Mouse (Mus musculus): ENCODE data around the gene Zfp809. TPM values are rescaled to one million over a fixed set of nuclear protein-coding genes. Genes with fewer than 3 reads are reported as not detected.
"Not testable (repeated sequence)": the region's sequence is repeated elsewhere in the genome, so short reads cannot be mapped to it uniquely, and the experiment has no call there.

Zfp809 gene
- total RNA-seq (2021) = 10 to 100 TPM; 35.5 to 44.0 TPM
- long read RNA-seq, experiment 1, partial matches to known transcripts = 0 of 8 reads
- long read RNA-seq, experiment 1, other reads (novel, unspliced or antisense) = 2 of 8 reads
- long read RNA-seq, experiment 2, partial matches to known transcripts = 2 of 8 reads
- long read RNA-seq, experiment 2, other reads (novel, unspliced or antisense) = 4 of 8 reads

GRCm38 (mm10) chr9:22225581-22226388 lies at the start of gene Zfp809:
Gene Zfp809, plus strand, starts transcription at chr9:22225714.
- peak; percentile 98 to 100 for DNase-seq (ENCODE audit: low spot score in 2 of 2)

- DNase-seq (ENCODE audit: low spot score in 2 of 2) = peak; percentile 54 to 63
Measured at GRCm38 (mm10) chr9:22188025-22188611, 37.4 kb upstream of the Zfp809 start, which contains the start of gene Zfp872. Gene Zfp872, plus strand, starts transcription at chr9:22188090.

DNA sequence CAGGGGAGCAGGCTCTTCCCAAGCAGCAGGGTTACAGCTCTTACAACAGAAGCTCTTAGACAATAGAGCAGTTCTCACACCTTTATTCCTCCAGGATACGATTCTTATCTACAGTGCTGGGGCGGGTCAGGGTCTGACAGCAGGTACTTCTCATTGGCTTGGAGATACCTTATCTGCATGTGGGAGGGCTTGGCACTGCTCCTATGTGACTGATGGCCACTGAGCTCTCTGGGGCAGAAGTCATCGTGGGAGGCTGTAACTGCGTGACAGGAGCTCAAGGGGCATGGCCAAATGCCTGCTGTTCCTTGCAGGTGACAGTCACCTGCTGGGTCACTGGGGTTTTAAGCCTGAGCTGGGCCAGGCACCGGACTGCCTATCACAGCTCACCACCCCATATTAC lies 29.1 kb upstream of the Zfp809 start:
- no peak for DNase-seq (ENCODE audit: low spot score in 2 of 2)

- DNase-seq (ENCODE audit: low spot score in 2 of 2) = no peak
Measured at GRCm38 (mm10) chr9:22213785-22214194, 11.7 kb upstream of the Zfp809 start.

DNA sequence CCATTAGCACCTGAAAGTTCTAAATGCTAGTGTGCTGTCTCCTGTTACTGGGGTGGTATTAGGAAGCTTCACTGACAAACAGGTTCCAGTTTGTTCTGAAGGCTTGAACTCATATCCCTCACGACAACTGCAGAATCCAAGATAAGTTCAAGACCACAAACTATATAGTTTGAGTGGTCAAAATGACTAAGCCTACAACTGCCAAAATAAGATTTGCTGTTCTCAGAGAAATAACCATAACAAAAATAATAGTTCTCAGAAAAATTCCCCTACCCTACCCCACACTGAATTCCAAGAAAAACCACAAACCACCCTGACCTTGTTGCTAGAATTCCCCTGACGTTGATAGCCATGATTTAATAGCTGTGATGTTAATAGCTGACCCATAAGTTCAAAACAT lies 11.0 kb upstream of the Zfp809 start:
- DNase-seq (ENCODE audit: low spot score in 2 of 2) = no peak

- DNase-seq (ENCODE audit: low spot score in 2 of 2) = no peak
Measured at GRCm38 (mm10) chr9:22216705-22217104, 8.8 kb upstream of the Zfp809 start.

- no peak for DNase-seq (ENCODE audit: low spot score in 2 of 2)
Measured at GRCm38 (mm10) chr9:22217858-22218493, 7.5 kb upstream of the Zfp809 start.

DNA sequence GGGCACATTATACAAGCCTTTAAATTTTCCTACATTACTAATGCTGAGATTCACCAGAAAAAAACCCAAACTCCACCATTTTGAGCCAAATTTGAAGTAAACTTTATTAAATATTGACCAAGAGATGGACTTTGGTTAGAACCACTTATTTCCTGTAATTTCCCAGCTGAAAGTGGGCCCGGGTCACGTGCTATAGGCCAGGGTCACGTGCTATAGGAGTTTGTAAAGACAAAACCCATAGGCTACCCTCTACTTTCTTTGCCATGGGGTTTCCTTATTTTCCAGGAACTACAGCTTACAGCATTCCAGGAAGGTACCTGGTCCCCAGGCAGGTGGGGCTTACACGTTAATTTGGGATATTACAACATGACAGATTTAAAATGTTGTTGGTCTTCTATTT lies 1.4 kb upstream of the Zfp809 start:
- no peak for DNase-seq (ENCODE audit: low spot score in 2 of 2)

DNA sequence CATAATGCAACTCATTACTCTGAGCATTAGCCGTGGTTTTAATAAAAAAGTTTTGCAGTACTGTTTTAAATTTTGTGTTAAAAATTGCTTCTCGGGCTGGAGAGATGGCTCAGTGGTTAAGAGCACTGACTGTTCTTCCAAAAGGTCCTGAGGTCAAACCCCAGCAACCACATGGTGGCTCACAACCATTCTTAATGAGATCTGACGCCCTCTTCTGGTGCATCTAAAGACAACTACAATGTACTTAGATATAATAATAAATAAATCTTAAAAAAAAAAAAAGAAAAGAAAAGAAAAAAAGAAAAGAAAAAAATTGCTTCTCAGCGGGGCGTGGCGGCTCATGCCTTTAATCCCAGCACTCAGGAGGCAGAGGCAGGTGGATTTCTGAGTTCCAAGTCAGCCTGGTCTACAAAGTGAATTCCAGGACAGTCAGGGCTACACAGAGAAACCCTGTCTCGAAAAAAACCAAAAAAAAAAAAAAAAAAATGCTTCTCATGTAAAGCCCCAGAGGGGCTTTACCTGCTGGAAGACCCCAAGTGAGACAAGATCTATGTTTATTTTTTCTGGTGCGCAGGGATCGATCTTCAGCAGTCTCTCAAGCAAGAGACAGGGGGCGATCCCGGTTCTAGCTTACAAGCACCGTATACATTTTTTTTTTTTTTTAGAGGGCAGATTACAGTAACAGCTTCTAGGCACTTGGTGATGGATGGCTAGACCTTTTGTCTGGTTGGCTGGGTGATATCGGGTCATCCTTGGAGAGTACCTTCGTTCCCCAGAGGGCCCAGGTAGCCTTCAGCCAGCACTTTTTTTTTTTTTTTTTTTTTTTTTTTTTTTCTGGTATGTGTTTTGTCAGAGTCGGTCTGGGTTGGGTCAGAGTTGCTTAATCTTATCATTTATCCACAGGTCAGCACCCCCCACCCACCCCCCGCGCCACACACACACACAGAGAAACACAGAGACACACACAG lies 694 bp upstream of the Zfp809 start:
- no peak for DNase-seq (ENCODE audit: low spot score in 2 of 2)

GRCm38 (mm10) chr9:22226389-22226673 lies 817 bp downstream of the Zfp809 start:
- not testable (repeated sequence) for DNase-seq (ENCODE audit: low spot score in 2 of 2)

- DNase-seq (ENCODE audit: low spot score in 2 of 2) = peak in 1 of 2 experiments; percentile 36
Measured at GRCm38 (mm10) chr9:22226846-22227245, 1.3 kb downstream of the Zfp809 start.

- no peak for DNase-seq (ENCODE audit: low spot score in 2 of 2)
Measured at GRCm38 (mm10) chr9:22229386-22230026, 4.0 kb downstream of the Zfp809 start.

DNA sequence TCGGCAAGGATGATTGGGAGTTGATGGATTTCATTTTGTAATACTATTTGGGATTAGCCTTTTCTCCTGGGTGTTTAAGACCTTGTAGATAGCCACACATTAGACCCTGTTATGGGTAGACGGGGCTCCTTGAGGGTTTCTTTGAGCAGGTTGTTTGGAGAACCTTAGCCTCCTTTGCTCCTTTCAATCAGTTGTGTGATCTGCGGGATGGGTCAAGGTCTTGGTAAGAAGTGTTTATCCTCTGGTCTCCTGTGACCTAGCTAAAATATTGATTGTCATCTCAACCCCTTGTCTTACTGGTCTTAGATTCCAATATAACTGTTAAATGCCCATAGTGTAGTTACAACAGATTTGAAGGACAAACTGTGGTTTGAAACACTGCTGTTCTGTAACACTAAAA lies 4.5 kb downstream of the Zfp809 start:
- DNase-seq (ENCODE audit: low spot score in 2 of 2) = no peak

DNA sequence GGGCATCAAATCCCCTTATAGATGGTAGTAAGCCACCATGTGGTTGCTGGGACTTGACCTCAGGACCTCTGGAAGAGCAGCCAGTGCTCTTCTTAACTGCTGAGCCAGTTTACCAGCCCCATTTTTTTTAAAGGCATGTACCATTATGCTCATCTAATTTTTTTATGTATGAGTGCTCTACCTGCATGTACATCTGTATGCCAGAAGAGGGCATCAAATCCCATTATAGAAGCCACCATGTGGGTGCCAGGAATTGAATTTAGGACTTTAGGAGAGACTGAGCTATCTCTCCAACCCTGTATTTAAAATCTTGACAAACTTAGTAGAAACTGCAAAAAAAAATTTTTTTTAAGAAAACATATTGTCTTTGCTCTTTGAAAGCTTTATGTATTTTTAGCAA lies 5.0 kb downstream of the Zfp809 start:
- DNase-seq (ENCODE audit: low spot score in 2 of 2) = no peak

- DNase-seq (ENCODE audit: low spot score in 2 of 2) = no peak
Measured at GRCm38 (mm10) chr9:22240001-22240400, 14.5 kb downstream of the Zfp809 start.

- DNase-seq (ENCODE audit: low spot score in 2 of 2) = no peak
Measured at GRCm38 (mm10) chr9:22244242-22244641, 18.7 kb downstream of the Zfp809 start.

- DNase-seq (ENCODE audit: low spot score in 2 of 2) = no peak
Measured at GRCm38 (mm10) chr9:22256579-22256978, 31.1 kb downstream of the Zfp809 start.

DNA sequence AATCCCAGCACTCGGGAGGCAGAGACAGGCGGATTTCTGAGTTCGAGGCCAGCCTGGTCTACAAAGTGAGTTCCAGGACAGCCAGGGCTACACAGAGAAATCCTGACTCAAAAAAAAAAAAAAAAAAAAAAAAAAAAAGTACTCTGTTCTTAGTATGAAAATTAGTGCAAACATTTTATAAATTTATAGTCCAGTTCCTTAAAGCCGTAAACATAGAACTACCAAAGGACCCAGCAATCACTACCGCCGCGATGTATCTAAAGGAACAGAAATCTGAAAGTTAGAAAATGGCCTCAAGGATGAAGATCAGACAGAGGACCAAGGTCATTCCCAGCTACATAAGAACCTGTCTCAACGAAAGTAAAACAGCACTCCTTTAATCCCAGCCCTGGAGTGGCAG lies 33.3 kb downstream of the Zfp809 start:
- no peak for DNase-seq (ENCODE audit: low spot score in 2 of 2)

DNA sequence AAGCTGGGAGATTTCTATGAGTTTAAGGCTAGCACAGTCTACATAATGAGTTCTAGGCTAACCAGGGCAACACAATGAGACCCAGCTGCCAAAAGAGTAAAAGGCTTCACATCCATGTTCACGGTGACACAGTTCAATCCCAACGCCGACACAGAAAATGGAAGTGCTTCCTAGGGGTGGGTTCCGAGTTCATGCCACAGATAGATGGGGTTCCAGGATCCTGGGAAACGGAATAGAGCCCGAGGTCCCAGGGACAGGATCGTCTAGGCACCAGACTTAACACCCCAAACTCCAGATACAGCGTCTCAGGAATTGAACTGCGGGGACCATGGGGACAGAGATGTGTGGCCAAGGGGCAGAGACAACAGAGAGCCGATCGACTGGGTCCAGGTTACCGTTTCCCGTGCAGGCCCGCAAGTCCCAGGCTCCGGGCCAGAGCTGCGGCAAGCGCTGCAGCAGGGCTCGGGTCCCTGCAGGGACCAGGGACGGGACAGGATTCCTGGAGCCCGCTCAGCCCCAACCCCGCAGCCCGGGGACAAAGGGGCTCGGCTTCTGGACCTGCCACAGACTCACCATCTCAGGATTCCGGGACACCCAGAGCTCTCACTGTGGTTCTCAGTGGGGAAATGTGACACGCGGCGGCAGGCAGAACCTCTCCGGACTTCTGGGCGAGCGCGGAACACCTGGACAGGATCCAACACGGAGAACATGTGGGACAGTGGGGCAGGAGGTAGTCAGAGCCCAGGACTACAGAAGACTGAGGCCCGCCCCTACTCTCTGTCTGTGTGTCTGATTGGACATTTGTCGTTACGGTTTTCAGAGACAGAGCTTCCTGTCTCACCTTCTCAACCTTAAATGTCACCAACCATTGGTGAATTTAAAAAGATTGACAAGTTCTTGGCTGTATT lies 33.9 kb downstream of the Zfp809 start, which contains the start of gene Zfp599:
TSS of gene Zfp599 (minus strand) at position 712 of the 908 bp plus-strand sequence.
- peak; percentile 46 to 51 for DNase-seq (ENCODE audit: low spot score in 2 of 2)
